Mouse (Mus musculus) heart, embryonic 12.5 days (tissue): ENCODE measurements at regions not wholly inside any gene's neighbourhood (a gene's known extent, or its start where the extent isn't known, plus 50 kb on each side); places are given as distances from the start of the nearest gene placed in this dataset.

Experiments
- ATAC-seq: fragments of 200-750 bp; cut with Nextera tagmentation; 2 replicates; pipeline ENCODE4 v1.8.0; 2017; ENCODE audit warnings: moderate TSS enrichment, moderate library complexity; ENCODE audit not compliant: insufficient number of reproducible peaks, low FRiP score
- H3K27ac ChIP-seq: fragments of 300-500 bp; sonication (generic); 2 replicates; pipeline ENCODE4 v1.5.1; 2016; ENCODE audit warnings: mild to moderate bottlenecking, moderate library complexity; ENCODE audit not compliant: poor library complexity, severe bottlenecking
- H3K27me3 ChIP-seq: fragments of 300-500 bp; sonication (generic); replicated peaks from 2 replicates; pipeline ENCODE4 v1.6.1; 2016; ENCODE audit warnings: mild to moderate bottlenecking, moderate library complexity
- H3K36me3 ChIP-seq: fragments of 300-500 bp; sonication (generic); 2 replicates; pipeline ENCODE4 v1.6.1; 2016; ENCODE audit warnings: mild to moderate bottlenecking, moderate library complexity
- H3K4me1 ChIP-seq: fragments of 300-500 bp; sonication (generic); replicated peaks from 2 replicates; pipeline ENCODE4 v1.6.1; 2016; ENCODE audit warnings: mild to moderate bottlenecking
- H3K4me2 ChIP-seq: fragments of 300-500 bp; sonication (generic); 2 replicates; pipeline ENCODE4 v1.6.1; 2016; ENCODE audit warnings: mild to moderate bottlenecking, moderate library complexity
- H3K4me3 ChIP-seq: fragments of 300-500 bp; sonication (generic); 2 replicates; pipeline ENCODE4 v1.5.1; 2016; ENCODE audit warnings: mild to moderate bottlenecking
- H3K9ac ChIP-seq: fragments of 300-500 bp; sonication (generic); 2 replicates; pipeline ENCODE4 v1.6.1; 2016; ENCODE audit warnings: mild to moderate bottlenecking, moderate library complexity
- H3K9me3 ChIP-seq: fragments of 300-500 bp; sonication (generic); replicated peaks from 2 replicates; pipeline ENCODE4 v1.6.1; 2016; ENCODE audit warnings: mild to moderate bottlenecking, moderate library complexity
- WGBS: fragments of 180-500 bp; shearing (Covaris S2); methylation state at CpG from one replicate; pipeline ENCODE4 v1.1.7; 2016; 5-methylcytosine and 5-hydroxymethylcytosine counted together

- H3K4me1 ChIP-seq, result no peaks in the 10 kb centered on the region
- no peak overlapping the region for H3K27ac ChIP-seq
- WGBS, result 70% methylated on average over 2 of the region's 2 CpGs
- H3K9ac ChIP-seq, result no peak overlapping the region
- no peak overlapping the region for H3K4me3 ChIP-seq
- no peak for ATAC-seq
- H3K4me2 ChIP-seq, result no peak overlapping the region
- H3K9me3 ChIP-seq, result no peaks in the 10 kb centered on the region
- no peaks in the 10 kb centered on the region for H3K27me3 ChIP-seq
- H3K36me3 ChIP-seq, result no peaks in the 10 kb centered on the region
Observed at GRCm38 (mm10) chr12:28181265-28181664, 370.9 kb downstream of the Dcdc2c start.

GRCm38 (mm10) chr12:28176016-28176415, 376.2 kb downstream of the Dcdc2c start:
- H3K27ac ChIP-seq, result no peak overlapping the region
- no peaks in the 10 kb centered on the region for H3K27me3 ChIP-seq
- H3K9ac ChIP-seq, result no peak overlapping the region
- no peak overlapping the region for H3K4me3 ChIP-seq
- no peaks in the 10 kb centered on the region for H3K36me3 ChIP-seq
- WGBS, result 51% methylated on average over 3 of the region's 3 CpGs
- no peaks in the 10 kb centered on the region; the same call in 1 of the 2 replicates for H3K4me1 ChIP-seq
- H3K4me2 ChIP-seq, result no peak overlapping the region
- H3K9me3 ChIP-seq, result no peaks in the 10 kb centered on the region
- no peak for ATAC-seq

GRCm38 (mm10) chr12:28174078-28174477, 378.1 kb downstream of the Dcdc2c start:
- no peak overlapping the region for H3K4me3 ChIP-seq
- H3K9me3 ChIP-seq, result no peaks in the 10 kb centered on the region
- no peak overlapping the region for H3K9ac ChIP-seq
- no peak overlapping the region for H3K4me2 ChIP-seq
- H3K27me3 ChIP-seq, result no peaks in the 10 kb centered on the region
- H3K27ac ChIP-seq, result no peak overlapping the region
- H3K36me3 ChIP-seq, result no peaks in the 10 kb centered on the region
- no peaks in the 10 kb centered on the region; the same call in 1 of the 2 replicates for H3K4me1 ChIP-seq
- ATAC-seq, result no peak

DNA sequence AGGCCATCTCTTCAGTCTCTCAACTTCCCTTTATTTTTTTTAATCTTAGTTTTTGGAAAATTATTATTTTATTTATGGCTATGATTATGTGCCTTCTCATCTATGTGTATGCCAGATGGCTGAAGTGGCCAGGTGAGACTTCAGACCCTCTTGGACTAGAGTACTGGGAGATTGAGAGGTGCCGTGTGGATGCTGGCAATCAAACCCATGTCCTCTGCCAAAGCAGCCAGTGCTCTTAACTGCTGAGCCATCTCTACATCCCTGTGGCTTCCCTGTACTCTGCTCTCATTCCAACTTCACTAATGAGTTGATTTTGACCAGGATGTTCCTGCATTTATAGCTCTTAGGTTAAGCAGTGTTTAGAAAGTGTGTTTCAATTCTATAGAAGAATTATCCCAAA, 393.4 kb downstream of the Dcdc2c start:
- Histone ChIP-seq H3K9ac (no peak overlapping the region), H3K27ac (no peak overlapping the region), H3K4me3 (no peak overlapping the region), H3K9me3 (no peaks in the 10 kb centered on the region), H3K36me3 (no peaks in the 10 kb centered on the region), H3K4me1 (no peaks in the 10 kb centered on the region), H3K27me3 (no peaks in the 10 kb centered on the region), H3K4me2 (no peak overlapping the region)
- 74% methylated on average over 1 of the region's 1 CpGs for WGBS
- no peak for ATAC-seq

GRCm38 (mm10) chr12:28150759-28151158, 401.4 kb downstream of the Dcdc2c start:
- ATAC-seq, result no peak
- H3K4me1 ChIP-seq, result no peaks in the 10 kb centered on the region
- H3K4me3 ChIP-seq, result no peak overlapping the region
- no peak overlapping the region for H3K27ac ChIP-seq
- no peaks in the 10 kb centered on the region for H3K9me3 ChIP-seq
- WGBS, result 76% methylated on average over 4 of the region's 4 CpGs
- no peak overlapping the region for H3K4me2 ChIP-seq
- H3K9ac ChIP-seq, result no peak overlapping the region
- no peaks in the 10 kb centered on the region for H3K36me3 ChIP-seq
- H3K27me3 ChIP-seq, result no peaks in the 10 kb centered on the region

GRCm38 (mm10) chr12:28135810-28136592, 416.2 kb downstream of the Dcdc2c start:
- WGBS, result 59% methylated on average over 4 of the region's 4 CpGs
- no peak overlapping the region for H3K4me3 ChIP-seq
- H3K27ac ChIP-seq, result no peak overlapping the region
- H3K9me3 ChIP-seq, result no peaks in the 10 kb centered on the region
- no peak overlapping the region for H3K4me2 ChIP-seq
- no peaks in the 10 kb centered on the region for H3K36me3 ChIP-seq
- ATAC-seq, result no peak
- H3K27me3 ChIP-seq, result no peaks in the 10 kb centered on the region
- peaks cover 7% of the 10 kb centered on the region for H3K4me1 ChIP-seq
- H3K9ac ChIP-seq, result no peak overlapping the region

DNA sequence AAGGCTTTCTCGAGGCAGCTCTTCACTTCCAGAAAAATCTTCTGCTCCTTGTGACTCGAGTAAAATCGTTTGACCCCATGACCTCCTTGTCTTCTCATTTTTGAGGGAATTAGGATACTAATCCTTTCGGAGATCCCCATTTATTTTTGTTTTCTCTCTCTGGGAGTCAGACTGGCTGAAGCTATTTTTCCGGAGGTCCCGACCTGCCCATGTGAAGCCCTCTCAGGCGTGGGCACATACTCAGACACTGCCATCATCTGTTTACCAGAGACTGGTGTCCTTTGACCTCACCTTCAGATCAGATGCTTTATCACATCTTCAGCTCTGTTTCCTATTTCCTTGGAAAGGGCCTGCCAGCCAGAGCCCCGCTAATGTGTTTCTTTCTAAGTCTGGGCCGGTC, 429.4 kb downstream of the Dcdc2c start:
- no peak overlapping the region for H3K4me2 ChIP-seq
- 42% methylated on average over 9 of the region's 9 CpGs for WGBS
- H3K27me3 ChIP-seq, result no peaks in the 10 kb centered on the region
- no peaks in the 10 kb centered on the region for H3K9me3 ChIP-seq
- H3K36me3 ChIP-seq, result no peaks in the 10 kb centered on the region
- no peak for ATAC-seq
- H3K4me3 ChIP-seq, result no peak overlapping the region
- H3K9ac ChIP-seq, result no peak overlapping the region
- no peak overlapping the region for H3K27ac ChIP-seq
- peaks cover 4% of the 10 kb centered on the region; the same call in 1 of the 2 replicates for H3K4me1 ChIP-seq

- WGBS, result 47% methylated on average over 3 of the region's 3 CpGs
- ATAC-seq, result no peak
- Histone ChIP-seq H3K36me3 (no peaks in the 10 kb centered on the region), H3K27me3 (no peaks in the 10 kb centered on the region), H3K4me1 (peaks cover 4% of the 10 kb centered on the region; the same call in 1 of the 2 replicates), H3K9ac (no peak overlapping the region), H3K9me3 (no peaks in the 10 kb centered on the region), H3K4me2 (no peak overlapping the region), H3K4me3 (no peak overlapping the region), H3K27ac (no peak overlapping the region)
Observed at GRCm38 (mm10) chr12:28120106-28120505, 432.1 kb downstream of the Dcdc2c start.

DNA sequence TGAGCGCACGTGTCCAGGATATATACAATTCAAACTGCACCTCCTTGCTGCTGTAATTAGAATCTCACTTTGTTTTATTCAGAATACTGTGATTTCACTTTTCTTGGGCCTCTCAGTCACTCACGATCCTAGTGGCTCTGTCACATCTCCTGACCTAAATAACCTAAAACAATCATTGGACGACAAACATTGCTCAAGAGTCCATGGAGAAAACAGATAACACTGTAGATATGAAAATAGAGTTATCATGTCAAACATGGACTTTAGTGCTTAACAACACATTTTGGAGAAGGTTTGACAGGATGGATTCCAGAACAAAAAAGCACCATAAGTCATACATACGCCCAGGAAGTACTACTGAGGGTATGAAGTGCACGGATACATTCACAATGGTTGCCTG, 461.5 kb downstream of the Dcdc2c start:
- no peaks in the 10 kb centered on the region for H3K36me3 ChIP-seq
- no peak for ATAC-seq
- H3K4me2 ChIP-seq, result no peak overlapping the region
- H3K27ac ChIP-seq, result no peak overlapping the region
- WGBS, result 70% methylated on average over 6 of the region's 6 CpGs
- H3K9ac ChIP-seq, result no peak overlapping the region
- H3K9me3 ChIP-seq, result no peaks in the 10 kb centered on the region
- no peak overlapping the region for H3K4me3 ChIP-seq
- H3K4me1 ChIP-seq, result peaks cover 9% of the 10 kb centered on the region; the same call in 1 of the 2 replicates
- H3K27me3 ChIP-seq, result no peaks in the 10 kb centered on the region

DNA sequence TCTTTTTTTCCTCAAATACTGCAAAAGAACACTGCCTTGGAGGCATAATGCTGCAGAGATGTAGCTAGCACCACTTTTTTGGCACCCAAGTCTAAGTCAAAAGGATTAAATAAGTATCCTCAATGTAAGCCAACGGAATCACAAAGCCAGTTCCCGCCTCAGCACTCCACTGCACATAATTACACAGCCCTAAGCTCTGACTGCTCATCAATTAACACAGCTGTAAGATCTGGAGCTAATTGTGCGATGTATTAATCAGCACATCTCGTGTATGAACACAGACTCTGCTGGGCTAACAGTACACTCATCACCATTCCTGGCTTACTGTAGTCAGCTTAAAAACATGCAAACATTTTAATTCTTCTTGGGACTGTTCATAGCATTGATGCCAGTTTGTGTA, 466.7 kb downstream of the Dcdc2c start:
- H3K9me3 ChIP-seq, result no peaks in the 10 kb centered on the region
- no peak overlapping the region for H3K27ac ChIP-seq
- no peak overlapping the region for H3K9ac ChIP-seq
- no peak overlapping the region for H3K4me3 ChIP-seq
- no peaks in the 10 kb centered on the region for H3K27me3 ChIP-seq
- no peak for ATAC-seq
- peaks cover 9% of the 10 kb centered on the region; the same call in 1 of the 2 replicates for H3K4me1 ChIP-seq
- no peaks in the 10 kb centered on the region for H3K36me3 ChIP-seq
- H3K4me2 ChIP-seq, result no peak overlapping the region
- 84% methylated on average over 4 of the region's 4 CpGs for WGBS

DNA sequence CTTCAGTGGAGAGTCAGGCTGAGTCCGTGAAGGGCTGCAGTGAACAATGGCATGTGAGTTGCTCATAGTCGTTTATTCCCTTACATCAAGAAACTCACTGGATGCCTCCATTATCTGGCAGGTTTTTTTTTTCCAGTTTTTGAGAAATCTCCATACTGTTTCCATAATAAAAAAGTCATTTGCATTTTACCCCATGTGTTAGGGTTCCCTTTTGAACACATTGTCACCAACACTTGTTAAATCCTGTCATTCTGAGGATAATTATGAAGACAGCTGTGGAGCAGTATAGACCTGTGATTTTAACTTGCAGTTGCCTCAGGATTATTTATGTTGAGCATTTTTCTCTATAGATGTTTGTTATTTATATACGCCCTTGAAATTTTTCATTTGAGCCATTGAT, 475.6 kb downstream of the Dcdc2c start:
- H3K9ac ChIP-seq, result no peak overlapping the region
- H3K36me3 ChIP-seq, result no peaks in the 10 kb centered on the region
- no peak overlapping the region for H3K4me3 ChIP-seq
- H3K4me1 ChIP-seq, result no peaks in the 10 kb centered on the region
- H3K27me3 ChIP-seq, result no peaks in the 10 kb centered on the region
- H3K27ac ChIP-seq, result no peak overlapping the region
- ATAC-seq, result no peak
- no peak overlapping the region for H3K4me2 ChIP-seq
- WGBS, result 80% methylated on average over 3 of the region's 3 CpGs
- H3K9me3 ChIP-seq, result no peaks in the 10 kb centered on the region

DNA sequence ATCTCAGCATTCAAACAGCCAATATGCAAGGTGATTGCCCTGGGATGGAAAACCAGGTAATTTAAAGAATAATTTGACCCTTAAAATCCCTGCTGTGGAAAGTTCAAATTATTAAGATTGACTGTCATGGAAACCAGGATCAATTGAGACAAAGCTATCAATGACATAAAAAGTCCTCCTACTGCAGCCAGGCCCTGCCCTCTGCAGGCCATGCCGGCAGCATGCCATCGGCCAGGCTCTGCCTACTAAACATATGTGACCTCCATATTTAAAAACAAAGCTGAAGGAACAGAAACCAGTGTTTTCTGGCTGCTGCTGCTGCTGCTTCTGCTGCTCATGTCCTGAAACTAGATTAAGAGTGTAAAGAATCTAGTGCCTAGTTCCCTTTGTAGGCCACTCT, 483.6 kb downstream of the Dcdc2c start:
- Histone ChIP-seq H3K4me3 (no peak overlapping the region), H3K4me2 (no peak overlapping the region), H3K36me3 (no peaks in the 10 kb centered on the region), H3K9me3 (no peaks in the 10 kb centered on the region; the same call in 1 of the 2 replicates), H3K4me1 (no peaks in the 10 kb centered on the region), H3K27me3 (no peaks in the 10 kb centered on the region), H3K27ac (no peak overlapping the region), H3K9ac (no peak overlapping the region)
- no peak for ATAC-seq
- 72% methylated on average over 2 of the region's 2 CpGs for WGBS
